Mouse (Mus musculus): ENCODE data around the gene Asic4. TPM values are rescaled to one million over a fixed set of nuclear protein-coding genes. Genes with fewer than 3 reads are reported as not detected.

Gene Asic4
- total RNA-seq, 1 experiment from 2014 or later = not detected

DNA sequence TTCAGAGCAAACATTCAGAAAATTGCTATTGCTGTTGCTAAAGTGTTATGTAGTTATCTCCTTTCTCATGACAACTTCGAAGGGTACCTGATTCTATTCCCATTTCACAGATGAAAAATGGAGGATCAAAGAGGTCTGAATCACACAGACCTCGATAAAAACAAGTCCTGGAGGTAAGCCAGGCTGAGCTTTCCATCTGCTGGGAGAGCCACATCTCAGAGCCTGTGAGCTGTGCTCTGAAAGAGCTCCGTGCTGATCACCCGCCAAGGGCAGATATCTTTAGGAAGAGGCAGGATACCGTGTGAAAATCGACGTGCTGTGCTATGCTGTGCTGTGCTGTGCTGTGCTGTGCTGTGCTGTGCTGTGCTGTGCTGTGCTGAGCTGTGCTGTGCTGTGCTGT, 10.1 kb downstream of the Asic4 start:
- ATAC-seq (replicated peaks; ENCODE audit: low read depth, poor library complexity, severe bottlenecking) = no peak

GRCm38 (mm10) chr1:75462636-75463035, 12.4 kb downstream of the Asic4 start:
- 0 out of 2 replicates have a peak, but pooled peaks have one; percentile 15 for ATAC-seq (replicated peaks; ENCODE audit: low read depth, poor library complexity, severe bottlenecking)

GRCm38 (mm10) chr1:75463652-75464204, 13.5 kb downstream of the Asic4 start:
- peak; percentile 28; the same call in 1 of the 2 replicates for ATAC-seq (replicated peaks; ENCODE audit: low read depth, poor library complexity, severe bottlenecking)

DNA sequence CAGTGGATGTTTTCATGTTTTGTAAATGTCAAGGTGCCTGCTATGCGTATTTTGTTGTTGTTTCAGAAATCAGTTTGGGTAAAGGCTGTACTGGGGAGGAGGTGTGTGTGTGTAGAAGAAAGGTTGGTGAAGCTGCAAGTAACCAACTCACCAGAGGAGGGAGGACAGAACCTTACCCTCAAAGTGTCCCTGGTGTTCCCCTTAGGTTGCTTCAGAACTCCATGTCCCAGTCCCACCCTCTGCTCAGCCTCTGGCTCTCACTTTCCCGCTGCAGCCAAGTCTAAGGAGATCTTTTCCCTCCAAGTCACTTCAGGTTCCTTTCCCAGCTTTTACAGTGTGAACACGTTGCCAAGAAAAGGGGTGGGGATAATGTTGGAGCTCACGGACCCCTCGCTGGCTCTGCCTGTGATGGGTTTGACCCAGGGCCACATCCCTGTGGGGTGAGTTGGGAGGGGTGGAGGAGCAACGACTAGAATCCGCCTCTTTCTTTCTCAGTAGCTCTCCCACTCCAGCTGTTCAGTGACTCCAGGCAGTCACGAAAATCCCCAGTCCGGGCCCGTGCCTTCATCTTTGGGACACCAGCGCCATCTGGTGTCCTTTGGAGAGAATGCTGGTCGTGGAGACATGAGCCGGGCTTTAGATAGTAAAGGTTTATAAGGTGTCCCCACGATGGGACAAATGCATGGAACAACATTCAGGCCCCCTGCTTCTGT, 17.1 kb downstream of the Asic4 start:
- peak; percentile 81 for ATAC-seq (replicated peaks; ENCODE audit: low read depth, poor library complexity, severe bottlenecking)

GRCm38 (mm10) chr1:75469287-75469825, 19.1 kb downstream of the Asic4 start:
- ATAC-seq (replicated peaks; ENCODE audit: low read depth, poor library complexity, severe bottlenecking) = no peak

GRCm38 (mm10) chr1:75476441-75476840, 26.2 kb downstream of the Asic4 start:
- no peak for ATAC-seq (replicated peaks; ENCODE audit: low read depth, poor library complexity, severe bottlenecking)

DNA sequence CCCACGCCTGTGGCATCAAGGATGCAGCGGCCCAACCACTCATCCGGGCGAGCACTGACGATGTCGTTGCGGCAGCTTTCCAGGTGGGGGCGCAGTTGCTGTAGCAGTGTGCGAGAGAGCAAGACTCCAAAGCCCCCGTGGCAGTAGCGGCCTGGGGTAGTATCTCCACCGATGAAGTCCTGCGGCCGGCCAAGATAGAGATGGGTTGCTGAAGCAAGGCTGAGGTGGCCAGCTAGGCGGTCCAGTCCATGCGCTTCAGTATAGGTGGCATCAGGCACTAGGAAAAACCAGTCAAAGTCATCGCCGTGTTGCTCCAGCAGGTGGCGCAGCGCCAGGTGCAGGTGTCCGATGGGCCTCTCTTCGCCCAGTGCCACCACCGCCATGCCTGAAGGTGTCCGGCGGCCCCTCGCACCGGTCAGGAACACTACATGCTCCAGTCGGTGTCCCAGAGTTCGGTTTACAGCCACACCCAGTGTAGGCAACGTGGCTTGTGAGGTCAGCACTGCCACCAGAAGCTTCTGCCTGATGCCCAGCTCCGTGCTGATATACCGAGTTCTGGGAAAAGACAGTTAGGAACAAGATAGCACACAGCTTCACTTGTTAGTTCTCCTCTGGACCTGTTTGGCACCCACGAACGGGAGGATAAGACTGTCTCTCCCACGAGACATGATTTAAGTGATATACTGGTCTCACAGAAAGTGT, 27.2 kb downstream of the Asic4 start:
- ATAC-seq (replicated peaks; ENCODE audit: low read depth, poor library complexity, severe bottlenecking) = peak; percentile 61

- ATAC-seq (replicated peaks; ENCODE audit: low read depth, poor library complexity, severe bottlenecking) = no peak
These were observed 27.7 kb downstream of the Asic4 start for GRCm38 (mm10) chr1:75477966-75478290.

- ATAC-seq (replicated peaks; ENCODE audit: low read depth, poor library complexity, severe bottlenecking) = no peak
These were observed 28.3 kb downstream of the Asic4 start for GRCm38 (mm10) chr1:75478497-75478896.

- ATAC-seq (replicated peaks; ENCODE audit: low read depth, poor library complexity, severe bottlenecking) = peak; percentile 84
These were observed 28.8 kb downstream of the Asic4 start, which contains the start of the genes Chpf and Tmem198 for GRCm38 (mm10) chr1:75478916-75479634. Gene Chpf (minus strand): TSS chr1:75479307. Gene Tmem198 (plus strand): TSS chr1:75479532.

GRCm38 (mm10) chr1:75479635-75479989, 29.4 kb downstream of the Asic4 start:
- ATAC-seq (replicated peaks; ENCODE audit: low read depth, poor library complexity, severe bottlenecking) = no peak

- ATAC-seq (replicated peaks; ENCODE audit: low read depth, poor library complexity, severe bottlenecking) = no peak
These were observed 29.8 kb downstream of the Asic4 start for GRCm38 (mm10) chr1:75480036-75480435.

DNA sequence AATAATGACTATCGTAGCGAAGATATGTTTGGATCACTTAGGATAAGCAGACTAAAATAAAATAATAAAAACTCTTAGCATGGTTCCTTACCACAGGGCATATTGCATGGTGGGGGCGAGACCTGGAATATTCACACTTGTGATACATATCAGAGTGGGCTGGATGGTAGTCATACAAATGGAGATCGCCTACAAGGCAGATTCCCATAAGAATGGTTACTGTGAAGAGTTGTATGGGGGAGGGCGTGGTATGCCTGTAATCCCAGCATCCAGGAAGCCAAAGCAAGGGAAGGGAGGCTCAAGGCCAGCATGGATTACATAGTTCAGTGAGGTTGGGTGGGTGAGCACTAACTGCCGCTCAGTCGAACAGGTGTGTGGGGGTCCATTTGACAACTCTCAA, 30.5 kb downstream of the Asic4 start:
- no peak for ATAC-seq (replicated peaks; ENCODE audit: low read depth, poor library complexity, severe bottlenecking)

- peak; percentile 30 for ATAC-seq (replicated peaks; ENCODE audit: low read depth, poor library complexity, severe bottlenecking)
These were observed 36.3 kb downstream of the Asic4 start for GRCm38 (mm10) chr1:75486561-75486960.

GRCm38 (mm10) chr1:75487040-75487404, 36.8 kb downstream of the Asic4 start:
- ATAC-seq (replicated peaks; ENCODE audit: low read depth, poor library complexity, severe bottlenecking) = no peak

GRCm38 (mm10) chr1:75487405-75488161, 37.3 kb downstream of the Asic4 start:
- peak; percentile 57 for ATAC-seq (replicated peaks; ENCODE audit: low read depth, poor library complexity, severe bottlenecking)

GRCm38 (mm10) chr1:75490785-75491551, 40.7 kb downstream of the Asic4 start:
- ATAC-seq (replicated peaks; ENCODE audit: low read depth, poor library complexity, severe bottlenecking) = no peak

GRCm38 (mm10) chr1:75492579-75493170, 42.4 kb downstream of the Asic4 start:
- ATAC-seq (replicated peaks; ENCODE audit: low read depth, poor library complexity, severe bottlenecking) = no peak

All from common myeloid progenitor, adult 5-6 weeks (primary cell).